Mouse (Mus musculus): ENCODE data around the gene Camk2d. TPM values are rescaled to one million over a fixed set of nuclear protein-coding genes. Genes with fewer than 3 reads are reported as not detected.

Gene Camk2d
- total and polyA plus RNA-seq, 3 experiments, result 66.1 to 80.4 (median 77.3) TPM

DNA sequence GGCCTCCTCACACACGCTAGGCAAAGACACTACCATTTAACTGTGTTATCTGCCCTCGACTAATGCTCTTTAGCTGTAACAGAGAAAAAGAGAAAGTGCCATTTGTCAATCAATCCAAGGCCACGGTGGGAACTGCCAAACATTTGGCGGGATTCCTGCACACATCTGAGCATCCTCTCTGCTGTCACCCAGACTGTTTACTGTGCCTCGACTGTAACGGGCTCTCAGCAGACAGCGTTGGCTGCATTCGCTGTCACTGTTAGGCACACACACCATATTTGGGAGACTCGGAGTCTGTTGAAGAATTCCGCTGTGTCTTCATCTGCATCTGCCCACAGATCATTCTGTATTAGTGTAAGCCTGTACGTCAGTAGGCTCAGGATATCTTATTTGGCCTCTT is 6.7 kb downstream of the Camk2d start:
- H3K27ac ChIP-seq (ENCODE audit: insufficient read depth, low read depth), result no peak overlapping the region
- H3K4me1 ChIP-seq (ENCODE audit: control insufficient read depth in 1 of 2, insufficient read depth in 2 of 2), result peaks cover 0 to 31% of the 10 kb centered on the region in 2 experiments; a peak in 2 of 4 replicates
- TF ChIP-seq ETS1 (conservative IDR thresholded peaks at IDR 0.05; ENCODE audit: low read depth, low read length) (no peak), KAT2A (IDR thresholded peaks at IDR 0.05; ENCODE audit: insufficient replicate concordance, low read length) (no peak), PAX5 (IDR thresholded peaks at IDR 0.05; ENCODE audit: low read length) (no peak), ZKSCAN1 (IDR thresholded peaks at IDR 0.05; ENCODE audit: borderline replicate concordance, low read depth, low read length) (no peak), MAFK (IDR thresholded peaks at IDR 0.05; ENCODE audit: insufficient replicate concordance, low read length) (no peak), USF1 (IDR thresholded peaks at IDR 0.05; ENCODE audit: low read depth, low read length) (no peak), POLR2AphosphoS2 (IDR thresholded peaks at IDR 0.05; ENCODE audit: low read depth, low read length) (no peak), MAX (IDR thresholded peaks at IDR 0.05; ENCODE audit: low read length) (no peak), CTCF (conservative IDR thresholded peaks at IDR 0.05 in 1 of 2, IDR thresholded peaks at IDR 0.05 in 1 of 2; ENCODE audit: low read depth in 2 of 2, low read length in 2 of 2) (no peak)
- H3K4me3 ChIP-seq (replicated peaks in 1 of 3; ENCODE audit: low read depth in 2 of 3, low read length in 2 of 3, poor library complexity in 1 of 3), result no peak overlapping the region
- in situ Hi-C loops (cut with MboI; ENCODE audit: low pct_ligation_motif_present, low pct_unique_long_range_greater_than_20kb, low sequenced_read_pairs), result no loop called here
- dilution Hi-C loops (cut with MboI; ENCODE audit: extremely low pct_ligation_motif_present, extremely low pct_unique_long_range_greater_than_20kb, low sequenced_read_pairs), result no loop called here
- H3K4me2 ChIP-seq (ENCODE audit: insufficient read depth, low read depth, poor library complexity, severe bottlenecking), result no peak overlapping the region
- no peak overlapping the region for H3K9ac ChIP-seq (ENCODE audit: insufficient read depth, low read depth)
- peaks cover 6% of the 10 kb centered on the region for H3K9me3 ChIP-seq (replicated peaks; ENCODE audit: low read length)
- peaks cover 78% of the 10 kb centered on the region for H3K79me2 ChIP-seq (replicated peaks; ENCODE audit: control insufficient read depth, extremely low read depth, insufficient read depth, poor library complexity, severe bottlenecking)
- peaks cover 32 to 63% of the 10 kb centered on the region in 2 experiments for H3K36me3 ChIP-seq (replicated peaks in 1 of 2; ENCODE audit: control insufficient read depth in 1 of 2, insufficient read depth in 1 of 2, low read length in 1 of 2)
- DNase-seq (ENCODE audit: extremely low read depth), result no peak
- H3K27me3 ChIP-seq (replicated peaks), result no peaks in the 10 kb centered on the region

DNA sequence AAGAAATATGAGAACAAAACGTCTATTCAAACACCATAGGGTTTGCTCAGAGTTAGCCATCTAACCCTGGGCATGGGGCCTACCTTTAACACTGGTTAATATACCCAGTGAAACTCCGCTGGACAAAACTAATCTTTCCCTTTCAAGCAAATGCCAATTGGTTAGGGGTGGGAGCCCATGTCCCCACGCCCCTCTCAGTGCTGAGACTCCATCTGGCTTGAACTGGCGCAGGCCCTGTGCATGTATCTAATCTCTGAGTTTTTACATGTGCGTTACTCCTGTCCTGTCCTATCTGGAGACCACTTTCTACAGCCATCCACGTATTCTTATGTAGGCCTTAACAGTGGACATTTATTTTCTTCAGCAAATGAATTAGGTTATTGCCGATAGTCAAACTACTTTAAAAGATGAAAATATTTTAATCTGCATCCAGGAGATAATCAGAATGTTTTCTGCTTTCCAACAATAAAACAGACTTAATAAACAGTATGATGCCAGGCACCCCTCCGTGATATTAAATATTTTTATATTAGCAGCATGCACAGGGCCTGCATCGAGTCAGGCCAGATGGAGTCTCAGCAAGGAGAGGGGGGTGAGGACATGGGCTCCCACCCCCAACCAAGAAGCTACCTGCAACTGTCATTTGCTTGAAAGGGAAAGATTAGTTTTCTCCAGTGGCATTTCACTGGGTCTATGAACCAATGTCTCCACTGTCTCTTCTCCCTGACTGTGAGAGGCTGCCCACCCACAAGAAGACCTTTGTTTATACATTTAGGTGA is 8.7 kb downstream of the Camk2d start:
- in situ Hi-C loops (cut with MboI; ENCODE audit: low pct_ligation_motif_present, low pct_unique_long_range_greater_than_20kb, low sequenced_read_pairs), result no loop called here
- no peak overlapping the region for H3K4me2 ChIP-seq (ENCODE audit: insufficient read depth, low read depth, poor library complexity, severe bottlenecking)
- H3K27ac ChIP-seq (ENCODE audit: insufficient read depth, low read depth), result no peak overlapping the region
- dilution Hi-C loops (cut with MboI; ENCODE audit: extremely low pct_ligation_motif_present, extremely low pct_unique_long_range_greater_than_20kb, low sequenced_read_pairs), result no loop called here
- peaks cover 4 to 44% of the 10 kb centered on the region in 2 experiments; a peak in 3 of 4 replicates for H3K4me1 ChIP-seq (ENCODE audit: control insufficient read depth in 1 of 2, insufficient read depth in 2 of 2)
- peaks cover 6% of the 10 kb centered on the region for H3K9me3 ChIP-seq (replicated peaks; ENCODE audit: low read length)
- peaks cover 37 to 68% of the 10 kb centered on the region in 2 experiments for H3K36me3 ChIP-seq (replicated peaks in 1 of 2; ENCODE audit: control insufficient read depth in 1 of 2, insufficient read depth in 1 of 2, low read length in 1 of 2)
- H3K27me3 ChIP-seq (replicated peaks), result no peaks in the 10 kb centered on the region
- no peak for DNase-seq (ENCODE audit: extremely low read depth)
- no peak overlapping the region for H3K9ac ChIP-seq (ENCODE audit: insufficient read depth, low read depth)
- no peak overlapping the region for H3K4me3 ChIP-seq (replicated peaks in 1 of 3; ENCODE audit: low read depth in 2 of 3, low read length in 2 of 3, poor library complexity in 1 of 3)
- TF ChIP-seq NRF1 (IDR thresholded peaks at IDR 0.05; ENCODE audit: low read depth, low read length), result no peak
- no peak for TF ChIP-seq RAD21 (IDR thresholded peaks at IDR 0.05; ENCODE audit: low read depth, low read length)
- TF ChIP-seq NELFE (IDR thresholded peaks at IDR 0.05; ENCODE audit: low read depth, low read length), result no peak
- TF ChIP-seq ELF1 (IDR thresholded peaks at IDR 0.05; ENCODE audit: low read depth, low read length), result no peak
- TF ChIP-seq RCOR1 (conservative IDR thresholded peaks at IDR 0.05; ENCODE audit: low read depth, low read length), result no peak
- TF ChIP-seq ETS1 (conservative IDR thresholded peaks at IDR 0.05; ENCODE audit: low read depth, low read length), result no peak
- no peak for TF ChIP-seq MAZ (IDR thresholded peaks at IDR 0.05; ENCODE audit: low read depth, low read length)
- no peak for TF ChIP-seq CHD2 (IDR thresholded peaks at IDR 0.05; ENCODE audit: low read length)
- TF ChIP-seq MYC (IDR thresholded peaks at IDR 0.05; ENCODE audit: low read depth, low read length), result no peak
- TF ChIP-seq CTCF (conservative IDR thresholded peaks at IDR 0.05 in 1 of 2, IDR thresholded peaks at IDR 0.05 in 1 of 2; ENCODE audit: low read depth in 2 of 2, low read length in 2 of 2), result no peak
- TF ChIP-seq ZNF384 (IDR thresholded peaks at IDR 0.05; ENCODE audit: low read depth, low read length), result no peak
- TF ChIP-seq ZC3H11A (IDR thresholded peaks at IDR 0.05; ENCODE audit: low read depth, low read length), result no peak
- peaks cover 79% of the 10 kb centered on the region for H3K79me2 ChIP-seq (replicated peaks; ENCODE audit: control insufficient read depth, extremely low read depth, insufficient read depth, poor library complexity, severe bottlenecking)

All from CH12.LX (cell line).